Mouse (Mus musculus) C2C12 (cell line): ENCODE results near the gene Slc35d1. TPM values are rescaled to one million over a fixed set of nuclear protein-coding genes. Genes with fewer than 3 reads are reported as not detected.
"Not testable (repeated sequence)": the region's sequence is repeated elsewhere in the genome, so short reads cannot be mapped to it uniquely, and the experiment has no call there.

Source experiments
- H3K27me3 ChIP-seq: one replicate; pipeline ENCODE4 v1.6.1; 2011; ENCODE audit not compliant: control insufficient read depth, insufficient read depth, insufficient read length
- H3K36me3 ChIP-seq: one replicate; pipeline ENCODE4 v1.6.1; 2011; ENCODE audit not compliant: control insufficient read depth, insufficient read depth
- H3K4me3 ChIP-seq: one replicate; pipeline ENCODE4 v1.5.1; 2011; ENCODE audit warnings: mild to moderate bottlenecking, control low read depth; ENCODE audit not compliant: poor library complexity, insufficient read depth, severe bottlenecking
- H3K79me2 ChIP-seq: one replicate; pipeline ENCODE4 v1.6.1; 2011; ENCODE audit not compliant: control insufficient read depth, insufficient read depth
- H3K79me3 ChIP-seq: one replicate; pipeline ENCODE4 v1.6.1; 2011; ENCODE audit warnings: low read depth, control low read depth
- H3ac ChIP-seq: one replicate; pipeline ENCODE3; 2011; ENCODE audit warnings: low read depth; ENCODE audit not compliant: control insufficient read depth, insufficient read length
- CEBPB ChIP-seq: IDR thresholded peaks from one replicate; pipeline ENCODE4 v1.6.1; 2011; ENCODE audit warnings: low read depth, mild to moderate bottlenecking, control low read depth, moderate library complexity
- CTCF ChIP-seq: IDR thresholded peaks from one replicate; pipeline ENCODE4 v1.5.1; 2011; ENCODE audit not compliant: control insufficient read depth, insufficient read depth, insufficient read length
- FOSL1 ChIP-seq: IDR thresholded peaks from one replicate; pipeline ENCODE4 v1.8.0; 2011; ENCODE audit warnings: mild to moderate bottlenecking, low read length; ENCODE audit not compliant: poor library complexity, insufficient read depth, severe bottlenecking
- MAX ChIP-seq: IDR thresholded peaks from one replicate; pipeline ENCODE4 v1.6.1; 2011; ENCODE audit warnings: mild to moderate bottlenecking, control low read depth
- MYOD1 ChIP-seq: IDR thresholded peaks from one replicate; pipeline ENCODE4 v1.6.1; 2011; ENCODE audit warnings: low read depth; ENCODE audit not compliant: control insufficient read depth, insufficient read length
- MYOG ChIP-seq: IDR thresholded peaks from one replicate; pipeline ENCODE4 v1.6.1; 2011; ENCODE audit not compliant: control insufficient read depth, insufficient read length; ENCODE audit errors: extremely low read depth
- USF1 ChIP-seq: IDR thresholded peaks from one replicate; pipeline ENCODE4 v1.6.1; 2011; ENCODE audit warnings: low read depth, mild to moderate bottlenecking, control low read depth, moderate library complexity
- polyA plus RNA-seq: library from polyadenylated mRNA; unstranded; fragments of >200 nt; fragmentation: generic; extraction: Trizol; gene quantifications from one replicate; pipeline ENCODE4 v1.2.1, GENCODE M21; 2012; ENCODE audit warnings: missing spikeins

Gene Slc35d1
- polyA plus RNA-seq, 1 experiment: 4.8 TPM

DNA sequence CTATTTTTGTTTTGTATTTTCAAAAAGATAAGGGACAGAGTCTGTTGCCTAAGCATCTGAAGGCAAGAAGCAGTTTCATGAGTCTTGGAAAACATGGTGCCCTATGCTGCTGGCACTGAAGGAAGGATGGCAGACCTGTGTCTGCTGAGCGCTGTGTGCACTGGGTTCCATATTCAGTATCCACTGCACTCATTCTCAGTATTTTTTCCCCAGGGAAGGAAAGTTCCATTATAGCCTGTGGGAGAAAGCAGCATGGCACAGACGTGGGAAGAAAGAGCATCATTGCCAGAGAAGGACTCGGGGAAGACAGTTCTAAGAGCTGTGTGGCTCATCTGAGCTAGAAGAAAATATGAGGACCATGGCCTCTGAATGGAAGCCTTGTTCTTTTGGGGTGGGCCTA, 43.7 kb downstream of the Slc35d1 start:
- TF ChIP-seq CTCF: no peak
- TF ChIP-seq CEBPB: no peak
- TF ChIP-seq MYOD1: no peak
- TF ChIP-seq USF1: no peak
- no peak for TF ChIP-seq FOSL1
- no peak for TF ChIP-seq MYOG
- no peak for TF ChIP-seq MAX
- Histone ChIP-seq H3ac (no peak overlapping the region), H3K36me3 (peaks cover 9% of the 10 kb centered on the region), H3K79me3 (no peaks in the 10 kb centered on the region), H3K4me3 (no peak overlapping the region), H3K79me2 (no peaks in the 10 kb centered on the region), H3K27me3 (no peaks in the 10 kb centered on the region)

GRCm38 (mm10) chr4:103166198-103166597, 48.8 kb downstream of the Slc35d1 start:
- H3K36me3 ChIP-seq: peaks cover 44% of the 10 kb centered on the region
- not testable (repeated sequence) for H3K27me3 ChIP-seq, H3K79me3 ChIP-seq, H3K4me3 ChIP-seq, H3K79me2 ChIP-seq, H3ac ChIP-seq

GRCm38 (mm10) chr4:103158781-103159180, 56.2 kb downstream of the Slc35d1 start:
- no peaks in the 10 kb centered on the region for H3K79me2 ChIP-seq
- H3K27me3 ChIP-seq: no peaks in the 10 kb centered on the region
- H3K79me3 ChIP-seq: no peaks in the 10 kb centered on the region
- no peak overlapping the region for H3K4me3 ChIP-seq
- peaks cover 76% of the 10 kb centered on the region for H3K36me3 ChIP-seq
- no peak overlapping the region for H3ac ChIP-seq
- no peak for TF ChIP-seq CTCF
- no peak for TF ChIP-seq FOSL1
- no peak for TF ChIP-seq MYOG
- TF ChIP-seq MYOD1: no peak
- no peak for TF ChIP-seq MAX
- TF ChIP-seq USF1: no peak

GRCm38 (mm10) chr4:103151946-103152345, 63.0 kb downstream of the Slc35d1 start:
- Histone ChIP-seq H3K36me3 (peaks cover 92% of the 10 kb centered on the region), H3K27me3 (no peaks in the 10 kb centered on the region), H3K4me3 (no peak overlapping the region), H3K79me2 (no peaks in the 10 kb centered on the region), H3K79me3 (no peaks in the 10 kb centered on the region), H3ac (no peak overlapping the region)
- no peak for TF ChIP-seq CTCF
- TF ChIP-seq CEBPB: no peak
- TF ChIP-seq USF1: no peak
- TF ChIP-seq MYOG: no peak
- no peak for TF ChIP-seq MYOD1
- no peak for TF ChIP-seq MAX
- TF ChIP-seq FOSL1: no peak

DNA sequence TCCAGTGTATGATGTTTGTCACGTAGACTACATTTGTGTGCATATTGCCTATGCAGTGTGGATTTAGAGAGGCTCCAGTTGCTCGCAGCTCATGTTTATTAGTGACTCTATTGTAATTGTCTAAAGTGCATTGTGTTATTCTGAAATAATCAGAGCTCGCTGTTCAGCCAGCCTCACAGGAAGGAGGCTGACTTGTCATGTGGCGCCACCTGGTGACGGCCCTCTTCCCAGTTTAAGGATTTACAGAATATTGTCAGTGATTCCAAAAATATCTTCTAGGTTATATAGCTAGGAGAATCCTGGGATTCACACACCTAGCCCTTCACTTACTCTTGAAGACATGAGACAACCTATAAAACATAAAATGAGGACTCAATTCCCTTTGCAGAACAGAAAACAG, 68.6 kb downstream of the Slc35d1 start:
- Histone ChIP-seq H3K79me2 (no peaks in the 10 kb centered on the region), H3K4me3 (no peak overlapping the region), H3ac (no peak overlapping the region), H3K36me3 (peaks cover 89% of the 10 kb centered on the region), H3K79me3 (no peaks in the 10 kb centered on the region), H3K27me3 (no peaks in the 10 kb centered on the region)
- TF ChIP-seq CTCF (peak; percentile 33), FOSL1 (no peak), CEBPB (no peak), MAX (no peak), MYOD1 (no peak)

- Histone ChIP-seq H3ac (no peak overlapping the region), H3K36me3 (peaks cover 52% of the 10 kb centered on the region), H3K4me3 (no peak overlapping the region), H3K27me3 (no peaks in the 10 kb centered on the region), H3K79me2 (peaks cover 16% of the 10 kb centered on the region), H3K79me3 (peaks cover 5% of the 10 kb centered on the region)
- TF ChIP-seq FOSL1: no peak
- no peak for TF ChIP-seq MAX
- no peak for TF ChIP-seq CEBPB
Observed at GRCm38 (mm10) chr4:103136946-103137345, 78.0 kb downstream of the Slc35d1 start.
